Mouse (Mus musculus) heart, adult 2 months (tissue): ENCODE results near the gene Wdr18.

Experiments used
- CTCF ChIP-seq: fragments of 200-600 bp; IDR thresholded peaks from 2 replicates; pipeline ENCODE4 v1.8.1; 2022; ENCODE audit warnings: antibody characterized with exemption, mild to moderate bottlenecking, moderate library complexity
- EP300 ChIP-seq: fragments of 200-500 bp; IDR thresholded peaks from 2 replicates; pipeline ENCODE4 v1.6.1; 2011; ENCODE audit warnings: low read depth, low read length, control low read depth; ENCODE audit not compliant: insufficient read depth
- POLR2A ChIP-seq: fragments of 200-500 bp; IDR thresholded peaks from 2 replicates; pipeline ENCODE4 v1.6.1; 2011; ENCODE audit warnings: mild to moderate bottlenecking, low read depth, low read length, control low read depth; ENCODE audit not compliant: insufficient read depth

DNA sequence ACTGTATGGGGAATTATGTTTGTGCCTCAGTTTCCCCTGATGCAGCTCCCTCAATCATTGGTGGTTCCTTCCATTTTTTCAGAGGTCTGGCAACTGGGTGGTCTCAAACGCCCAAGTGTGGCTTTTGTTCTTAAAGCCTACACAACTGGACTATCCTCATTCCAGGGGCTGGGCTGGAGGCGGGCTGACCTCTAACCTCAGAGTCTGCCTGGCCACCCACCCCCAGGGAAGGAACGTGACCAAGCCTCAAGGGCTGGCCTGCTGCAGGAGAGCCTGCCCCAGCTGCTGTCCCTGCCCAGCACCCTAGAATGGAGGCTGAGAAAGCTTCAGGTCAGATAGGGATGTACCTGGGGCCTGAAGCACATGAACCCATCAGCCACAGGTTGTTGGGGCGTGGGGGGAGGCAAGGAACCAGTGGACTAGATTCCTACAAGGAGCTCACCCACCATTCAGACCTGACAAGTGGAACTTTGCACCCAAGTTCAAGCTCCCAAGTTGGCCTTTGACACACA, 3.3 kb upstream of the Wdr18 start:
- TF ChIP-seq POLR2A, result no peak
- TF ChIP-seq EP300, result no peak
- no peak for TF ChIP-seq CTCF
